Mouse (Mus musculus): ENCODE data around the gene 1700025F22Rik. TPM values are rescaled to one million over a fixed set of nuclear protein-coding genes. Genes with fewer than 3 reads are reported as not detected.
"Not testable (repeated sequence)": the region's sequence is repeated elsewhere in the genome, so short reads cannot be mapped to it uniquely, and the experiment has no call there.

Gene 1700025F22Rik
- polyA plus RNA-seq, 1 experiment from 2014 or later, result not detected

GRCm38 (mm10) chr19:11101880-11102279 is 63.2 kb downstream of the 1700025F22Rik start:
- no peaks in the 10 kb centered on the region for H3K9me3 ChIP-seq
- WGBS, result 58% methylated on average over 1 of the region's 1 CpGs
- ATAC-seq (ENCODE audit: borderline replicate concordance, extremely low read depth, low FRiP score, low TSS enrichment), result no peak
- H3K4me1 ChIP-seq, result no peaks in the 10 kb centered on the region
- no peak overlapping the region for H3K27ac ChIP-seq
- H3K27me3 ChIP-seq, result no peaks in the 10 kb centered on the region
- no peak overlapping the region for H3K4me2 ChIP-seq
- no peak overlapping the region for H3K4me3 ChIP-seq
- H3K36me3 ChIP-seq, result no peaks in the 10 kb centered on the region
- no peak overlapping the region for H3K9ac ChIP-seq

GRCm38 (mm10) chr19:11098401-11098800 is 66.7 kb downstream of the 1700025F22Rik start:
- no peak overlapping the region for H3K27ac ChIP-seq
- ATAC-seq (ENCODE audit: borderline replicate concordance, extremely low read depth, low FRiP score, low TSS enrichment), result no peak
- H3K9me3 ChIP-seq, result no peaks in the 10 kb centered on the region
- H3K4me1 ChIP-seq, result no peaks in the 10 kb centered on the region
- no peaks in the 10 kb centered on the region for H3K36me3 ChIP-seq
- no peak overlapping the region for H3K4me3 ChIP-seq
- no peak overlapping the region for H3K9ac ChIP-seq
- WGBS, result 76% methylated on average over 3 of the region's 3 CpGs
- H3K4me2 ChIP-seq, result no peak overlapping the region
- H3K27me3 ChIP-seq, result peaks cover 7% of the 10 kb centered on the region; the same call in 1 of the 2 replicates

GRCm38 (mm10) chr19:11092131-11092530 is 73.0 kb downstream of the 1700025F22Rik start:
- not testable (repeated sequence) for H3K9me3 ChIP-seq; H3K9ac ChIP-seq; H3K27ac ChIP-seq; ATAC-seq (ENCODE audit: borderline replicate concordance, extremely low read depth, low FRiP score, low TSS enrichment); H3K4me1 ChIP-seq; H3K36me3 ChIP-seq
- WGBS, result 2% methylated on average over 50 of the region's 50 CpGs
- H3K4me3 ChIP-seq, result peak overlapping the region; percentile 31
- H3K27me3 ChIP-seq, result peaks cover 23% of the 10 kb centered on the region
- peak overlapping the region; percentile 52 for H3K4me2 ChIP-seq

Other genes starting within 250 kb of the 1700025F22Rik start
- not detected in 2 replicates for gene Zp1, start 244.7 kb downstream of the 1700025F22Rik start, polyA plus RNA-seq (2015; fragmentation: Nextera tagmentation; extraction: Ambion mirVana)
- gene Ptgdr2, start 228.2 kb downstream of the 1700025F22Rik start, polyA plus RNA-seq (2015; fragmentation: Nextera tagmentation; extraction: Ambion mirVana), result 0.09 and 0.11 TPM in 2 replicates
- gene Ccdc86, start 216.1 kb downstream of the 1700025F22Rik start, polyA plus RNA-seq (2015; fragmentation: Nextera tagmentation; extraction: Ambion mirVana), result 26.2 and 26.6 TPM in 2 replicates
- not detected in 2 replicates for gene Ms4a10, start 190.7 kb downstream of the 1700025F22Rik start, polyA plus RNA-seq (2015; fragmentation: Nextera tagmentation; extraction: Ambion mirVana)
- gene Ms4a15, start 172.1 kb downstream of the 1700025F22Rik start, polyA plus RNA-seq (2015; fragmentation: Nextera tagmentation; extraction: Ambion mirVana), result 0.27 TPM in 1 of 2 replicates, not detected in the other
- gene Ms4a18, start 147.3 kb downstream of the 1700025F22Rik start, polyA plus RNA-seq (2015; fragmentation: Nextera tagmentation; extraction: Ambion mirVana), result not detected in 2 replicates
- 0.19 TPM in 1 of 2 replicates, not detected in the other for gene Ms4a8a, start 84.2 kb downstream of the 1700025F22Rik start, polyA plus RNA-seq (2015; fragmentation: Nextera tagmentation; extraction: Ambion mirVana)
- not detected in 2 replicates for gene 1700017D01Rik, start 34.4 kb downstream of the 1700025F22Rik start, polyA plus RNA-seq (2015; fragmentation: Nextera tagmentation; extraction: Ambion mirVana)
- not detected in 2 replicates for gene Ms4a13, start 31.4 kb upstream of the 1700025F22Rik start, polyA plus RNA-seq (2015; fragmentation: Nextera tagmentation; extraction: Ambion mirVana)
- not detected in 2 replicates for gene Ms4a12, start 67.1 kb upstream of the 1700025F22Rik start, polyA plus RNA-seq (2015; fragmentation: Nextera tagmentation; extraction: Ambion mirVana)
- not detected in 2 replicates for gene Ms4a1, start 100.9 kb upstream of the 1700025F22Rik start, polyA plus RNA-seq (2015; fragmentation: Nextera tagmentation; extraction: Ambion mirVana)
- gene Ms4a5, start 118.6 kb upstream of the 1700025F22Rik start, polyA plus RNA-seq (2015; fragmentation: Nextera tagmentation; extraction: Ambion mirVana), result not detected in 2 replicates
- 0.05 and 0.06 TPM in 2 replicates for gene Ms4a14, start 149.1 kb upstream of the 1700025F22Rik start, polyA plus RNA-seq (2015; fragmentation: Nextera tagmentation; extraction: Ambion mirVana)
- gene Ms4a7, start 170.8 kb upstream of the 1700025F22Rik start, polyA plus RNA-seq (2015; fragmentation: Nextera tagmentation; extraction: Ambion mirVana), result 4.4 and 4.6 TPM in 2 replicates
- 4.6 and 6.4 TPM in 2 replicates for gene Ms4a4a, start 210.2 kb upstream of the 1700025F22Rik start, polyA plus RNA-seq (2015; fragmentation: Nextera tagmentation; extraction: Ambion mirVana)
- gene Ms4a4c, start 239.4 kb upstream of the 1700025F22Rik start, polyA plus RNA-seq (2015; fragmentation: Nextera tagmentation; extraction: Ambion mirVana), result 1.2 and 1.9 TPM in 2 replicates

Data from lung, embryonic 15.5 days (tissue).